Mouse (Mus musculus) cerebellum, adult 2 months (tissue): ENCODE measurements around the gene Med11.
A peak's percentile ranks its signal among the peaks of the same experiment; 100 is the strongest.

Source experiments
- CTCF ChIP-seq: fragments of 200-500 bp; IDR thresholded peaks from 2 replicates; pipeline ENCODE4 v1.5.1; 2011; ENCODE audit warnings: low read depth, mild to moderate bottlenecking, control low read depth, low read length, moderate library complexity, borderline replicate concordance; ENCODE audit not compliant: insufficient read depth
- POLR2A ChIP-seq: fragments of 200-500 bp; IDR thresholded peaks from 2 replicates; pipeline ENCODE4 v1.6.1; 2011; ENCODE audit warnings: low read length, control low read depth, borderline replicate concordance; ENCODE audit not compliant: insufficient read depth

DNA sequence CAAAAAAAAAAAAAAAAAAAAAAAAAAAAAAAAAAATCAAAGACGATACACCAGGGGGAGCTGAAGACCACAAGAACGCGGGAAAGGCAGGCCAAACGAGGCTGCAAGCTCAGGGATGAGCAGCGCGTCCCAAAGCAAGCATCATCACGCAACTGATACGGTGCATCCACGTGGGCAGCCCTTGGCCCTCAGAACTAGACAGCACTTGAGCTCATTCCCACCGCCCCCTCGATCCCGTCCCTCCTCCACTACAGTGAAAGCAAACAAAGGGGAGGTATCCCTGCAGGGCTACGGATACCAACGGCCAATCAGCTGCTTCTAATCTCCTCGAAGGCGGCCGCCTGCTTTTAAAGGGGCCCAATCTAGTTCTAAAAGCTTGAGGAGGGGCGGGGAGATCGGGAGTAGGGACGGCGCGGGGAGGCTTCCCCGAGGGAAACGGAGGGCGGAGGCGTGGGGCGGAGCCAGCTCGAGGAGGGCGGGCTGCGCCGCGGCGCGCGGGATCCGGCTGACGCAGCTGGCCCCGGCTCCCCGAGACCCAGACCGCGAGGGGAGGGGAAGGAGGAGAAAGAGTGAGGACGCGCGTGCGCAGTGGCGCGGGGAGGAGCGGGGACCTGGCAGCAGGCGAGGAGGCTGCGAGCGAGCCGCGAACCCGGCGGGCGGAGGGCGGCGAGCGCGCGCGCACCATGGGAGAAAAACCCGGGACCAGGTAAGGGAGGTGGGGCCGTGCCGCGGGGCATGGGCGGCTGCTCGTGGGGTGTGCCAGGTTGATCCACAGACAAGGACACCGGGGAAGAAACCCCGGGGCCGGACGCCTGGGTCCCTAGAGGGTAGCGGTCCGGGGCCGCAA lies 19.4 kb upstream of the Med11 start, which contains the start of gene Arrb2:
- peak; percentile 80 for TF ChIP-seq CTCF
- TF ChIP-seq POLR2A, result peak; percentile 80
